Mouse (Mus musculus) gastrocnemius, adult 8-10 months (tissue): ENCODE results near the gene Stx8. TPM values are rescaled to one million over a fixed set of nuclear protein-coding genes. Genes with fewer than 3 reads are reported as not detected.

Experiments used
- DNase-seq, 2 experiments: peaks; one replicate each; pipeline ENCODE4 v3.0.0; 2022; ENCODE audit warnings: low spot score in 2 of 2
- microRNA-seq: library from miRNA; unstranded; fragments of <30 nt; microRNA quantifications from one replicate; pipeline ENCODE4 v1.2.0, GENCODE M21; 2022
- total RNA-seq, 4 experiments: library from RNA; stranded (reverse); gene quantifications; 2 replicates each; pipeline ENCODE4 v1.2.4; 2022

Gene Stx8
- total RNA-seq, 4 experiments from 2014 or later: 21.5 to 27.4 (median 22.6) TPM

GRCm38 (mm10) chr11:68222209-68222608, 256.2 kb downstream of the Stx8 start:
- DNase-seq: no peak

- DNase-seq: no peak
Observed at GRCm38 (mm10) chr11:68223143-68223542, 257.1 kb downstream of the Stx8 start.

DNA sequence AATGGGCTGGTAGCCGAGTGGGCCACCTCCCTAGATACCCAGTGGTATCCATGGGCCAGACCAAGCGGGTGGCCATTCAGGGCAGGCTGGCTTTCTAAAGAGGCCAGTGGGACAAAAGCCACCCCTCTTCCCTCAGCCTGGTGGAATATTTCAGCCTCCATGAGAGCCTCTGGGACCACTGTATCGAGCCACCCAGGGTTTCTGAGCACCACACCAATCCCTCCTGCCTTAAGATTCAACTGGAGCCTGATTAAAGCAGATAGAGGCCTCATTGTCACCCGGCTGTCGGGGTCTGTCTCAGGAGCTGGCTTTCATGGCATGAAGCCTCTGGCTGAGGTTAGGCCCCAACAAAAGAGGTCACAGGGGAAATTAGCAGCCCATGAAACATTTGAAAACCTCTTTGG, 260.7 kb downstream of the Stx8 start:
- DNase-seq: no peak

GRCm38 (mm10) chr11:68227837-68228236, 261.8 kb downstream of the Stx8 start:
- DNase-seq: no peak

DNA sequence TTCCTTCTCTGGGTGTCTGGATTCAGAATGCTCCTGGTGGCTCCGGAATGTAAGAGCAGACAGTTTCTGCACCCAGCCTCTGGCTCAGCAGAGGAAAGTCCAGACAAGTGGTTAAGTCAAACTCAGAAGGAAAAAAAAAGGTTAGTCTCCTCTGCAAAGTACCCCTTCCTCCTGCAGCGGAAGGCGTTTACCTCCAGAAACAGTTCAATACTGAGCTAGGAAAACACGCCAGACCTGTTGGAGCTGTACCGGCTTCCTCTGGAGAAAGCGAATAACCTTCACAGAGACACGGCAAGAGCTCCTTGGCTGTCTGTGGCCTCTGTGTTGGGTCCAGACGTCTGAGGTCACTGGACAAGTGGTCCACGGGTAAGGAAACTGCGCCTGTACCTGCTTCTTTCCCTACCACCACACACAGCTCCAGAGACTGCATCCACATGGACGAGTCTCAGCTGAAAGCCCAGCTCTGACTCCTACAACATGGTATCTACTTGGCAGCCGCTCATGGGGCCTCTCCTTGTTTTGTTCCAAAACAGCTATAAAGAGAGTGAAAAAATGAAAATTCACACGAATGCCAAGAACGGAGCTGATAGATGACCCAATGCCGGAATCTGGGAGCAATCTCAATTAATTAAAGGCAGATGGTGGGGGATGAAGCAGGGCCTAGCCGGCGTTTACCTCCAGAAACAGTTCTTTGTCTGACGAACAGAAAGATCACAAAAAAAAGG, 263.1 kb downstream of the Stx8 start:
- no peak for DNase-seq

GRCm38 (mm10) chr11:68231558-68231957, 265.6 kb downstream of the Stx8 start:
- DNase-seq: no peak

DNA sequence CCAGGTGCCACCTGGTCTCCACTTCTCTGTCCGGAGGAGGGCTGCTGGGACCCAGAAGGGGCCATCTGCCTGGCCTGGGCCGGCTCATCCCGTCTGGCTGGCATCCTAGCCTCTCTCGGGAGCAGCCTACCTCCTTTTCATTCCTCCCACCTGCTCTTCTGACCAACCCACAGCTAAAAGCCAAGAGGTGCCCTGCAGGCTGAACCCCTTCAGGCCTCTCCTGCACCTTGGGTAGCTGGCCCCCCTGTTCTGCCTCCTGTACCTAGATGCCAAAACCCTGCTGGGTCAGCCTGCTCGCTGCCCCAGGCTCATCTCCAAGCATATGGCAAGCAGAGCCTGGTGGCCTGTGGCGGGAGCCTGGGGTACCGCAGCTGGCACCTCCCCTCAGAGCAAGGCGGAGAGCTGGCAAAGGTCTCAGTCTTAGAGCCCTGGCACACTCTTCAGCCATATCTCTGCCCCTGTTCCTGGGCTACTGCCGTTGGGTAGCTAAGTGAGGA, 267.5 kb downstream of the Stx8 start:
- DNase-seq: no peak

DNA sequence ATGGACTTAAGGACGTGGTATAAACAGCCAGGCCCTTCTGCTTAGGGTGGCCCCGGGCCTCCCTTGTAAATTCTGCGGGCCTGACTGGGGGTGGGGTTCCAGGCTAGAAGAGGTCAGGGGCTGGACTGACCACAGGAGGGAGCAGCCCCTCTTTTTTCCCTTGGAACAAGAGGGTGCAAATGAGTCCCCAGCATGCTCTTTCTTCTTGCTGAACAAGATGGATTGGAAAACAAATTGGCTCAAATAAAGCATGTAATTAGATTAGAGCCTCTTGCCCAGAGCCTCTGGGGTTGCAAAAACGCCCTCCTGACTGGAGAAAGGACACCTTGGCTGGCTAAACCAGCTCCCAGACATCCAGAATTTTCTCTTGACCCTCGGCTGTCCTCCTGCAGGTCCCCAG, 273.8 kb downstream of the Stx8 start:
- DNase-seq: no peak

GRCm38 (mm10) chr11:68244254-68244991, 278.4 kb downstream of the Stx8 start:
- DNase-seq: no peak

DNA sequence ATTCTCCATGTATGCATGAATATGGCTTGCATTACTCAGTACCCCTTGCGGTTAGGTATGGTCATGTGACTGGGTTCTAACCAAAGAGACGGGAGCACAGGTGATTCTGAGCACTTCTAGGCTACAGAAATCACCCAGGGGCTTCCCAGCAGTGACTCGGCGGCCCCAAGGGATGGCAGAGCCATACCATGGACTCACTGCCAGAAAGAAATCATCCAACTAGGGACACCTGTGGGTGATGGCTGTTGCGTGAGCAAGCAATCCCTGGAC, 278.9 kb downstream of the Stx8 start:
- no peak for DNase-seq

GRCm38 (mm10) chr11:68247897-68248296, 281.9 kb downstream of the Stx8 start:
- no peak for DNase-seq

GRCm38 (mm10) chr11:68250106-68250505, 284.1 kb downstream of the Stx8 start:
- no peak for DNase-seq

DNA sequence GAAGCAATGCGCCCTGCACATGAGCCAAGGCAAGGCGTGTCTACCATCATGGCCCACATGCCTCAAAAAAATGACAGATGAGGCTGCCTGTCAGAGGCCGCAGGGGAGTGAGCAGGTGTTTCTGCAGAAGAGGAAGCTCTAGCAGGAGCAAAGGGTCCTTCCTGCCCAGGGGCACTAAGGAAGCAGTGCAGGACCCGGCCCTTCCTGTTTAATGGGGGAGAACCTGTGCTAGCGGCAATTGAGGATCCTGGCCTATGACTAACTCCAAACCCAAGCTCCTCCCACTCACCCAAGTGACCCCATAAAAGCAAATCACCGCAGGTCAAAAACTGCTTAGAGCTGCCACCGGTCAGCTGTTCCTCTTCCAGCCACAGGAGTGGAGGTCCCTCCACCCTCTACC, 287.5 kb downstream of the Stx8 start:
- no peak for DNase-seq

Small RNAs within 50 kb of the gene (microRNA-seq; reads per million reads assigned to microRNA genes)
- not detected for gene Mir6406

Other genes with a start within 250 kb of the Stx8 start
- under 1 TPM in 3 of 4 experiments, not detected in 1; 0.16 to 0.58 (median 0.46) TPM for gene Glp2r, start 195.0 kb upstream of the Stx8 start, total RNA-seq
- gene Gsg1l2, start 191.6 kb upstream of the Stx8 start, total RNA-seq: not detected
- gene Dhrs7c, start 168.0 kb upstream of the Stx8 start, total RNA-seq: 100 to 1,000 TPM; 266 to 400 (median 349) TPM
- gene Usp43, start 44.0 kb upstream of the Stx8 start, total RNA-seq: under 1 TPM; 0.22 to 0.51 (median 0.29) TPM
- 1 to 10 TPM; 1.7 to 7.2 (median 5.0) TPM for gene Cfap52, start 542 bp upstream of the Stx8 start, total RNA-seq